Mouse (Mus musculus) T-helper 1 cell (primary cell): ENCODE data around the gene Lrig1.
"Not testable (repeated sequence)": the region's sequence is repeated elsewhere in the genome, so short reads cannot be mapped to it uniquely, and the experiment has no call there.

Experiments
- in situ Hi-C: fragments of 300-600 bp; cut with MboI, MseI; formaldehyde crosslinking; loops from one replicate; pipeline ENCODE4 v1.15.1; 2025; ENCODE audit warnings: high pct_unique_total_duplicates

The Lrig1 gene

GRCm38 (mm10) chr6:94584147-94584695, 115.7 kb downstream of the Lrig1 start:
- in situ Hi-C loops: no loop called here

- in situ Hi-C loops: no loop called here
Observed at GRCm38 (mm10) chr6:94582055-94582454, 117.9 kb downstream of the Lrig1 start.

DNA sequence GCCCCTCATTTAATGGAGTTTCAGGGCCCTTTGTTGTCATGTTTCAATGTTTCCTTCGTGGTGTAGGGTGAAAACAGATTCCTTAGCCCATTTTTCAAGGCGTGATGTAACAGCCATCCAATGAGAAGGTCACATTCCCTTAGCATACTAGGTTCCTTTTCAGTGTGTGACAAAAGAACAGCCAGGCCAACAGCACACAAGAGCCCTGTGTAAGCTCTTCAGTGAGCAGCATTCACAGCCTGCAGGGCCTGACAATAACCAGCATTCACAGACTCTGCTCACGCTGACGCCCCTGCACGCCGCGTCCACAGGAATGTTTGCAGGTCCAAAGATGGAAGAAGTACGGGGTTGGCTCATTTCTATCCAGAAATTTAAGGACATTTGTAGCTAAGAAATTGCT, 122.0 kb downstream of the Lrig1 start:
- in situ Hi-C loops: no loop called here

GRCm38 (mm10) chr6:94575526-94576166, 124.3 kb downstream of the Lrig1 start:
- in situ Hi-C loops: no loop called here

DNA sequence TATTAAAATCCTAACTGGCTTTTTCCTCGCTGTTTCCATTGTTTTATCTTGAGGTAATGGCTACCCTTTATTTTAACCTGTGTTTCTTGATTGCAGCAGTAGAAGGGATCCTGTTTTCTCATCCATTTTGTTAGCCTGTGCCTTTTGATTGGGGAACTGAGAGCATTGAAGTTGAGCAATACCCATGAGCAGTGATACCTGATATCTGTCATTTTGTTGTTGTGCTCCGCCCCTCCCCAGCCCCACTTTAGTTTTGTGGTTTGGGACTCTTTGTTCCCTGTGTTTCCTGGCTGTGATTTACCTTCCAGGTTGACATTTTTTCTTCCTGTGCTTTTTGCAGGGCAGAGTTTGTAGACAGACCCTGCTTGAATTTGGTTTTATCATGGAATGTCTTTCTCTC, 131.9 kb downstream of the Lrig1 start:
- in situ Hi-C loops: no loop called here

- in situ Hi-C loops: no loop called here
Observed at GRCm38 (mm10) chr6:94565766-94566165, 134.2 kb downstream of the Lrig1 start.

DNA sequence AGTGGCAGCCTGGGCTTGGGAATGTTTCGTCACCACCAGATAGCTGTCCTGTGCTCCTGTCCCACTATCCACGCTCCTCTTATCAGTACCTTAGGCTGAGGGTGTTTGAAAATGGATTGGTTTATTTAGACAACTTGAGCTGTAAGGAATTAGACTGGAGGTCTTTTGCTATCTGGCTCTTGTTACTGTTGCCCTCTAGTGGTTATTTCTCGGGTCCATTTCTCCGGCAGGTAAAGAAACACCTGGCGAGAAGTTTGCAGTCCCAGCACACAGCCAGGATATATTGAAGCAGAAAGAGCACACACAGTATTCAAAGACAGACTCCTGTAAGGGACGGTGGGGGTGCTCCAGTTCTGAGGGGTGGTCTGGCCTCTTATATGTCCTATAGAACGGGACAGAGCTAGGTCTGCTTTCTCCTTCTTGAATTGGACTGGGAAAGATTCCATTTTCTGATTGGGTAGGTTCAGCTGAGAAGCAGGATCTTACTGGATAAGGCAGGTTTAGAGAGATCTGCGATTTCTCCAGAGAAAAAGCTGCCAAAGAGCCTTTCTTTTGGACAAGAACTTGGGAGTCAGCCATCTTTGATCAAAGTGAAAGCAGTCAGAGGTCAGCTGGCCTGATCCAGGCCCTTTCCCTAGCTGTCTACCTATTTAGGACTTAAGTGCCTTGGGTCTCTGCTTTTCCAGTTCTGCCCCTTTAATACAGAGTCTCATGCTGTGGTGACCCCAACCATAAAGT, 136.6 kb downstream of the Lrig1 start:
- in situ Hi-C loops: no loop called here

GRCm38 (mm10) chr6:94561346-94561745, 138.6 kb downstream of the Lrig1 start:
- in situ Hi-C loops: no loop called here

DNA sequence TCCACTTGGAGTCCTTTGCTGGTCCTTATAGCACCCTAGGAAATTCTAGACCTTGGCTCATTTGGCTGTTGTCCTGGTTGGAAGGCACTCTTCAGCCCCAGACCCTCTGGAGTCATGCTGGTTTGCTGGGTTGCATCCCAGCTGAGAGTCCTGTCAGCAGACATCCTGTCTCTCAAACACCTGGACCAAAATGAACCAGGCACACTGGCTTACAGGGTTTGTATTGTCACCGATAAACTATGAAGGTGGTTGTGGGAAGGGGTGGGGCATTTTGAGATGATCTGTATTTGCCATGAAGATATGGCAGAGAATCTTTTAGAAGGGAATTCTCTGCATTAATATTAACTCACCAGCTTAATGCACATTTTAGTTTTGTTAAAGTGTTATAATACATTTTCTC, 139.1 kb downstream of the Lrig1 start:
- in situ Hi-C loops: no loop called here

GRCm38 (mm10) chr6:94558603-94559002, 141.4 kb downstream of the Lrig1 start:
- in situ Hi-C loops: not testable (repeated sequence)
